Mouse (Mus musculus) bone marrow, adult 2 months (tissue): ENCODE data around the gene Wdr17.

Experiments used
- CTCF ChIP-seq: fragments of 200-500 bp; IDR thresholded peaks from 2 replicates; pipeline ENCODE4 v1.5.1; 2011; ENCODE audit warnings: low read length, control low read depth; ENCODE audit not compliant: control insufficient read depth, insufficient read depth
- POLR2A ChIP-seq: fragments of 200-500 bp; IDR thresholded peaks from 2 replicates; pipeline ENCODE4 v1.6.1; 2011; ENCODE audit warnings: low read depth, mild to moderate bottlenecking, control low read depth, low read length, borderline replicate concordance; ENCODE audit not compliant: control insufficient read depth

GRCm38 (mm10) chr8:54582886-54583285 lies 304.1 kb downstream of the Wdr17 start:
- TF ChIP-seq CTCF = no peak
- no peak for TF ChIP-seq POLR2A
